Mouse (Mus musculus): ENCODE results near the gene Large1. TPM values are rescaled to one million over a fixed set of nuclear protein-coding genes. Genes with fewer than 3 reads are reported as not detected.

Gene Large1
- polyA plus RNA-seq, 1 experiment from 2014 or later, result 4.9 TPM

DNA sequence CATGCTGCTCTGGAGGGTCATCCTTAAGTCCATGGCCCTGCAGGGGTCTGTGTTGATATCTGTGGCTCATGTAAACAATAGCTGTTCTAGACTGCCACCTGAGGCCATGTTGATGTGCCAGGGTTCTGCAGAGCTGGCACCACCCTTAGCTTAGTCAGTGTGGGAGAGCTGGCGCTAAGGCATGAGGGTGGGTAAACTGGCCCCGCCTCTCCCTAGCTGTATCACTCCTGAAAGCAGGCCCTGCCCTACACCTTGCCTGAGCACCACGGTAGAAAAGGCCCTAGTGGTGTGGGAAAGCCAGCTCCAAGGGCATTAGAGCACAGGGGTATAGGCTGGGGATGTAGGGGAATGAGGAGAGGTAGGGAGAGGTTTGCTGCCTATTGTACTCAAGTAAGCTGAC lies 191.3 kb downstream of the Large1 start:
- Histone ChIP-seq H3K4me1 (ENCODE audit: control insufficient read depth, insufficient read depth, low read length) (peaks cover 5% of the 10 kb centered on the region; the same call in 1 of the 2 replicates), H3K9ac (ENCODE audit: low read length) (no peak overlapping the region), H3K4me2 (ENCODE audit: low read depth, low read length) (no peak overlapping the region), H3K27ac (ENCODE audit: low read length) (no peak overlapping the region), H3K36me3 (ENCODE audit: control insufficient read depth, insufficient read depth, low read length) (no peaks in the 10 kb centered on the region), H3K9me3 (replicated peaks; ENCODE audit: control insufficient read depth, low read length) (no peaks in the 10 kb centered on the region), H3K4me3 (replicated peaks; ENCODE audit: low read length) (no peak overlapping the region), H3K27me3 (ENCODE audit: control insufficient read depth, insufficient read depth, low read length) (no peaks in the 10 kb centered on the region)
- WGBS, result 38% methylated on average over 3 of the region's 3 CpGs
- ATAC-seq (ENCODE audit: insufficient read depth, low FRiP score), result peak; percentile 72

DNA sequence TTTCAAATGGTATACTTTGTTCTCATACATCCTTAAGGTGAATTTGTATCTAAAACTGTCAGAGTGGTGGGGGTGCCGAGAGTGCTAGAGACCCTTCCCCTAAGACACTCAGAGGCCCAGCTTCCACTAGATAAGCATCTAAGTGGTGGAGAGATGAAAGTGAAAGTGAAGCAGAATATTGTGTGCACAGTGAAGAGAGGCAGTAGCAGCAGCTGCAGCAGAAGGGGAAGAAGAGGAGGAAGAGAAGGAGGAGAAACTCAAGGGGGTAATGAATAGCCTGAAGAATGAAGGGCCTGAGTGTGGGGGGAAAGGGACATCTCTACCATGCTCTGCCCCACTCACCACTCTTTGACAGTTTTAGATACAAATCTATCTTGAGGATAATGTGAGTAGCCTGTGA lies 191.8 kb downstream of the Large1 start:
- Histone ChIP-seq H3K36me3 (ENCODE audit: control insufficient read depth, insufficient read depth, low read length) (no peaks in the 10 kb centered on the region), H3K4me2 (ENCODE audit: low read depth, low read length) (no peak overlapping the region), H3K9me3 (replicated peaks; ENCODE audit: control insufficient read depth, low read length) (no peaks in the 10 kb centered on the region), H3K4me1 (ENCODE audit: control insufficient read depth, insufficient read depth, low read length) (peaks cover 5% of the 10 kb centered on the region; the same call in 1 of the 2 replicates), H3K27ac (ENCODE audit: low read length) (no peak overlapping the region), H3K4me3 (replicated peaks; ENCODE audit: low read length) (no peak overlapping the region), H3K9ac (ENCODE audit: low read length) (no peak overlapping the region), H3K27me3 (ENCODE audit: control insufficient read depth, insufficient read depth, low read length) (no peaks in the 10 kb centered on the region)
- 59% methylated on average over 1 of the region's 1 CpGs for WGBS
- ATAC-seq (ENCODE audit: insufficient read depth, low FRiP score), result no peak

DNA sequence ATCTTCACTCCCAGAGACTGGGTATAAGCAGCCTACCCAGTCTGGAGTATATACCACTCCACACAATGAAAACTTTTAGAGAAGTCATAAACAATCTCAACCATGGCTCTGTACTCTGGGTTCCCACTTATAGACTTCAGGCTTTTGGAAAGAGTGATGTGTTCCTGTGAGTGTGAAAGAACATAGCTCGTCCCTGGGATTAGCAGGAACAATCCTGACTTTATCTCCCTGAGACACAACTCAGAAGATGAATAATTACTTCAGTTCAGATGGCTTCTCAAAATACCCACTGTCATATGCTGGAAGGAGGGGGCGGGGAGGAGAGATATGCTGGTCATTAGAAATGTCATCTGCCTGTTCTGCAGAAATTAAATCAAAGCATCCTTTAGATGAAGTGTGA lies 192.4 kb downstream of the Large1 start:
- Histone ChIP-seq H3K27me3 (ENCODE audit: control insufficient read depth, insufficient read depth, low read length) (no peaks in the 10 kb centered on the region), H3K36me3 (ENCODE audit: control insufficient read depth, insufficient read depth, low read length) (no peaks in the 10 kb centered on the region), H3K4me1 (ENCODE audit: control insufficient read depth, insufficient read depth, low read length) (peaks cover 5% of the 10 kb centered on the region; the same call in 1 of the 2 replicates), H3K9ac (ENCODE audit: low read length) (no peak overlapping the region), H3K4me2 (ENCODE audit: low read depth, low read length) (no peak overlapping the region), H3K9me3 (replicated peaks; ENCODE audit: control insufficient read depth, low read length) (no peaks in the 10 kb centered on the region), H3K4me3 (replicated peaks; ENCODE audit: low read length) (no peak overlapping the region), H3K27ac (ENCODE audit: low read length) (no peak overlapping the region)
- WGBS, result 59% methylated on average over 2 of the region's 2 CpGs
- no peak for ATAC-seq (ENCODE audit: insufficient read depth, low FRiP score)

DNA sequence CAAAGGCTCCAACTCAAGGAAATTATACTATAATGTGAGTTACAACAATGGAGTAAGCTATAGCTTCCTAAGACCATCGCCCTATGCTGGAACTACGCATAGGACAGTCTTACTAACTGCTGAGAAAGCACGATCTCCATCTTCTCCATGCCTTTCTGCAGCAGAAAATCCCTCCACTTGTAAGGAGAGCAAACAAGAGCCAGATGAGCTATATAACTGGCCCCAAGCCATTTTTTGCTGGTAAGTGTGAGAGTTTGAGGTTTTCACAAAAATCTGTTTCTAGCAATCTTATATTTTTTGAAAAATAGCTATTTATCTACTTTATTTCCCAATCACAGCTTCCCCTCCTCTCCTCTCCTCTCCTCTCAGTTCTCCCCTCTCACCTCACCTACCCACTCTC lies 206.1 kb downstream of the Large1 start:
- Histone ChIP-seq H3K27ac (ENCODE audit: low read length) (no peak overlapping the region), H3K36me3 (ENCODE audit: control insufficient read depth, insufficient read depth, low read length) (no peaks in the 10 kb centered on the region), H3K27me3 (ENCODE audit: control insufficient read depth, insufficient read depth, low read length) (no peaks in the 10 kb centered on the region), H3K9me3 (replicated peaks; ENCODE audit: control insufficient read depth, low read length) (no peaks in the 10 kb centered on the region), H3K9ac (ENCODE audit: low read length) (no peak overlapping the region), H3K4me2 (ENCODE audit: low read depth, low read length) (no peak overlapping the region), H3K4me3 (replicated peaks; ENCODE audit: low read length) (no peak overlapping the region), H3K4me1 (ENCODE audit: control insufficient read depth, insufficient read depth, low read length) (no peaks in the 10 kb centered on the region)
- no peak for ATAC-seq (ENCODE audit: insufficient read depth, low FRiP score)
- 92% methylated on average over 3 of the region's 3 CpGs for WGBS

DNA sequence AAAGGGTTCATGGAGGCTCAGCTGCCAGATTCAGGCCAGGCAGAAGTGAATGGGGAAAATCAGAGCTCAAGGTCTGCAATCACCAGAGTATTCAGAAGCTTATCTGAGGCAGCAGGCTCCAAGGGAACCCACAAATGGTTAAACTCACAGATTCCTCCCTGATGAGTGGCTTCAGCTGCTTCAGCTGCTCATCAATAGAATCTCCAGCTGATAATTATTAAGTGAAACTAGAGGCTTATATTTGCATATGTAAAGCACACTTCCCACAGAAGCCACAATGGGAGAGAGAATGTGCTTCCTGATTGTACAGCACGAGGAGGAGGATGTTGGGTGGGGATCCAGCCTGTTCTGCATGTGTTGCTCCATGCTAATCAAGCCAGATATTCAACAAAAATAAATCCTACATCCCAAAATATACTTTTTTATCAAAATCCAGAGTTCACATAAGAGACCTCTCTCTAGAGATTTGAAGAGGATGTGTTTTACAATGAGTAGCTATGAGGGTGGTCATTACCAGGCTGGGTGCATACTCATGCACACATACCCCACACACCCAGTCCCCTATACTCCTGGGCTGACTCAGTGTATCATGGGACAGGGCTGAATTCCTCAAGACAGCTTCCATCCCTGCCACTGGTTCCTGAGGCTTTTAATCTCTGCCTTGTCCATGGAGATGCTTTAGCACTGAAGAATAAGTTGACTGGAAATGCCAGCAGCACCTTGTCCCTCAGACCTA lies 210.5 kb downstream of the Large1 start:
- Histone ChIP-seq H3K36me3 (ENCODE audit: control insufficient read depth, insufficient read depth, low read length) (no peaks in the 10 kb centered on the region), H3K27me3 (ENCODE audit: control insufficient read depth, insufficient read depth, low read length) (no peaks in the 10 kb centered on the region), H3K4me1 (ENCODE audit: control insufficient read depth, insufficient read depth, low read length) (no peaks in the 10 kb centered on the region), H3K9ac (ENCODE audit: low read length) (no peak overlapping the region), H3K27ac (ENCODE audit: low read length) (no peak overlapping the region), H3K4me3 (replicated peaks; ENCODE audit: low read length) (no peak overlapping the region), H3K4me2 (ENCODE audit: low read depth, low read length) (no peak overlapping the region), H3K9me3 (replicated peaks; ENCODE audit: control insufficient read depth, low read length) (no peaks in the 10 kb centered on the region)
- 41% methylated on average over 1 of the region's 1 CpGs for WGBS
- no peak for ATAC-seq (ENCODE audit: insufficient read depth, low FRiP score)

DNA sequence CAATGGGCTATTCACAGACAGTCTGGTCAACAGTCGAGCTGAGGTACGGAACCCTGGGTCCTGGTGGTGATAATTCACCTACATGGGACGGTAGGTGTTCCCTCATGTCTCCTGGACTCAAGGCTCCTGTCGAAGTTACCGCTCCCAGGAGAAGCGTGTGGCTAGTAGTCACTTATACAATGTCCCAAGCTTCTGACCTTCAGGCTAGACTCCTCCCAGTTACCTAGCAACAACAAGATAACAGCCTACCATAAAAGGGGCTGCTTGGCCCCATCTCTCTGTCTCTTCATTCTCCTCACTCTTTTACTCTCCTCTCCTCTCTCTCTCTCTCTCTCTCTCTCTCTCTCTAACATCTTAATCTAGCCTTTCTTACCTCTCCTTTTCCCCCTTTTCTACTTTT lies 217.9 kb downstream of the Large1 start:
- Histone ChIP-seq H3K4me3 (replicated peaks; ENCODE audit: low read length) (no peak overlapping the region), H3K27me3 (ENCODE audit: control insufficient read depth, insufficient read depth, low read length) (no peaks in the 10 kb centered on the region), H3K36me3 (ENCODE audit: control insufficient read depth, insufficient read depth, low read length) (0 out of 2 replicates have a peak, but pooled peaks cover 3% of the 10 kb centered on the region), H3K9ac (ENCODE audit: low read length) (no peak overlapping the region), H3K4me1 (ENCODE audit: control insufficient read depth, insufficient read depth, low read length) (no peaks in the 10 kb centered on the region), H3K9me3 (replicated peaks; ENCODE audit: control insufficient read depth, low read length) (no peaks in the 10 kb centered on the region), H3K4me2 (ENCODE audit: low read depth, low read length) (no peak overlapping the region), H3K27ac (ENCODE audit: low read length) (no peak overlapping the region)
- WGBS, result 67% methylated on average over 6 of the region's 6 CpGs
- ATAC-seq (ENCODE audit: insufficient read depth, low FRiP score), result no peak

DNA sequence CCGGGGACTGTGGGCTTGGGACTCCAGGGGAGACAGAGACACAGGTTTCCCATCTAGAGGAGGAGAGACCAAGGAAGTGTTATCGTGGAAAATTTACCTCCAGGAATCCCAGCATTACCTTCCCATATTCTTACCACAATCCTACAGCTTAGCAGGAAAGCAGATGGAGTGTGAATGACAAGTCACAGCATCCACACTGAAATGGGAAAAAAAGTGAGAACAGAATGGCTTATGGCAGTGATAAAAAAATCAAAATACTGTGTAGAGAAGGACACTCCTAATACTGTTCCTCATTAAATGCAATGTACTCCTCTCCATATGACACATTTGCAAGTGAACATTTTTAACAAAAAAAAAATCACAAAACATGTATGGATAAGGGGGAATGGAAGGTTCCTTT lies 221.3 kb downstream of the Large1 start:
- no peaks in the 10 kb centered on the region for H3K9me3 ChIP-seq (replicated peaks; ENCODE audit: control insufficient read depth, low read length)
- 0 out of 2 replicates have a peak, but pooled peaks cover 3% of the 10 kb centered on the region for H3K36me3 ChIP-seq (ENCODE audit: control insufficient read depth, insufficient read depth, low read length)
- no peaks in the 10 kb centered on the region for H3K4me1 ChIP-seq (ENCODE audit: control insufficient read depth, insufficient read depth, low read length)
- no peak for ATAC-seq (ENCODE audit: insufficient read depth, low FRiP score)
- H3K27ac ChIP-seq (ENCODE audit: low read length), result no peak overlapping the region
- H3K27me3 ChIP-seq (ENCODE audit: control insufficient read depth, insufficient read depth, low read length), result no peaks in the 10 kb centered on the region
- WGBS, result 87% methylated on average over 2 of the region's 2 CpGs
- no peak overlapping the region for H3K4me3 ChIP-seq (replicated peaks; ENCODE audit: low read length)
- no peak overlapping the region for H3K9ac ChIP-seq (ENCODE audit: low read length)
- H3K4me2 ChIP-seq (ENCODE audit: low read depth, low read length), result no peak overlapping the region

DNA sequence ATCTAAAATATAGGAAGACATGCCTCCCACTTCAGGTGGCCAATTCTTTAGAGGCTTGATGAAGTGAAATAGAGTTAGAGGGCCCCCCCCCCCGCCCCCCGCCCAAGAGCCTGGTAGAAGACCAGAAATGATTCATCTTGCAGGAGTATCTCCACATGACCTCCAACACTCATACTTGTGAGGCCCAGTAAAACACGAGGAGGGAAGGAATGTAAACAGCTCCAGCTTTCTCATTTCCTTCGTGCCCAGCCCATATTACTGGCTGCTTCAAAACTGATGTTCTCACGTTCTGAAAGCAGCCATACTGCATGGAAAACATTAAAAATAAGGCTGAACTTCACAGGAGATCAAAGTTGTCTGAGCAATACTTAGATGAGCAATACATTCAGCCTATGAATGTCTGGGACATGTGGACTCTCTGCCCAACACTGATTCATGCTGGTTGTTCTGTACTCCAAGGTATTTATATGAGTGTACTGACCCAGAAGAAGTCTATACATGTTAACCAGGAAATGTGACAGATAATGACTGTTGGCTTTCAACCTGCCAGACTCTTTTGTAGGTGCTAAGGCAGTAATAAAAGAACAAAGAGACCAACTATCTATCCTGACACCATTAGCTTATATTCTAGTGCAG lies 229.4 kb downstream of the Large1 start:
- no peaks in the 10 kb centered on the region for H3K4me1 ChIP-seq (ENCODE audit: control insufficient read depth, insufficient read depth, low read length)
- no peak overlapping the region for H3K27ac ChIP-seq (ENCODE audit: low read length)
- H3K27me3 ChIP-seq (ENCODE audit: control insufficient read depth, insufficient read depth, low read length), result no peaks in the 10 kb centered on the region
- H3K4me3 ChIP-seq (replicated peaks; ENCODE audit: low read length), result no peak overlapping the region
- WGBS, result 19% methylated on average over 5 of the region's 5 CpGs
- no peaks in the 10 kb centered on the region for H3K9me3 ChIP-seq (replicated peaks; ENCODE audit: control insufficient read depth, low read length)
- H3K9ac ChIP-seq (ENCODE audit: low read length), result no peak overlapping the region
- ATAC-seq (ENCODE audit: insufficient read depth, low FRiP score), result no peak
- H3K4me2 ChIP-seq (ENCODE audit: low read depth, low read length), result no peak overlapping the region
- H3K36me3 ChIP-seq (ENCODE audit: control insufficient read depth, insufficient read depth, low read length), result no peaks in the 10 kb centered on the region

DNA sequence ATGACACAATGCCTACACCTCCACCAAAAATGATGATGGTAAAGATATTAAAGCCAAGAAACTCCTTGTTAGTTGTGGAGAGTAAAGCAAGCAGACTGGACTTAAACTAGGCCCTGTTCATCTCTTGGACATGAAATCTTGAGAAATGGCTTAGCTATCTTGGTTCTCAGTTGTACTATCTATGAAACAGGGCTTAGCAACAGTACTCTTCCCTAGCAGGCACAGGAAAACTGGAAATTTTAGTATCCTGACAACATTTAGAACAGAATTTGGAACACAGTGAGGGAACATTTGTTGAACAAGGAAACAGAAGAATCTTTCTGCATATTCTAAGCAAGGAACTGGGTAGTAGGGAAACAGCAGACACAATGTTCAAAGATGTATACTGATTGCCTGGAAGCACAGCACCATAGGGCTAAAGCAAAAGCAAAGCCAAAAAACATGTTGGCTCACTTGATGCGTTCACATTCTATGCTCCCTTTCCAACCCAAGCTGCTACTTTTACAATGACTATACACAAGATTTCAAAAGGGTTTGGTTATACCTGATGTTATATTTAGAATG lies 240.9 kb downstream of the Large1 start:
- no peak overlapping the region for H3K4me2 ChIP-seq (ENCODE audit: low read depth, low read length)
- no peaks in the 10 kb centered on the region for H3K27me3 ChIP-seq (ENCODE audit: control insufficient read depth, insufficient read depth, low read length)
- no peaks in the 10 kb centered on the region for H3K36me3 ChIP-seq (ENCODE audit: control insufficient read depth, insufficient read depth, low read length)
- no peak overlapping the region for H3K9ac ChIP-seq (ENCODE audit: low read length)
- no peaks in the 10 kb centered on the region for H3K9me3 ChIP-seq (replicated peaks; ENCODE audit: control insufficient read depth, low read length)
- WGBS, result 95% methylated on average over 1 of the region's 1 CpGs
- no peak overlapping the region for H3K27ac ChIP-seq (ENCODE audit: low read length)
- no peak for ATAC-seq (ENCODE audit: insufficient read depth, low FRiP score)
- no peaks in the 10 kb centered on the region for H3K4me1 ChIP-seq (ENCODE audit: control insufficient read depth, insufficient read depth, low read length)
- no peak overlapping the region for H3K4me3 ChIP-seq (replicated peaks; ENCODE audit: low read length)

All from stomach, embryonic 16.5 days (tissue).